Mouse (Mus musculus) telencephalon, adult 2 months (tissue): ENCODE data around the gene Chrna9.

Experiments used
- DNase-seq: peaks from one replicate; pipeline ENCODE4 v3.0.0-alpha.2; 2011; ENCODE audit warnings: low read depth, low spot score

Chrna9 gene

DNA sequence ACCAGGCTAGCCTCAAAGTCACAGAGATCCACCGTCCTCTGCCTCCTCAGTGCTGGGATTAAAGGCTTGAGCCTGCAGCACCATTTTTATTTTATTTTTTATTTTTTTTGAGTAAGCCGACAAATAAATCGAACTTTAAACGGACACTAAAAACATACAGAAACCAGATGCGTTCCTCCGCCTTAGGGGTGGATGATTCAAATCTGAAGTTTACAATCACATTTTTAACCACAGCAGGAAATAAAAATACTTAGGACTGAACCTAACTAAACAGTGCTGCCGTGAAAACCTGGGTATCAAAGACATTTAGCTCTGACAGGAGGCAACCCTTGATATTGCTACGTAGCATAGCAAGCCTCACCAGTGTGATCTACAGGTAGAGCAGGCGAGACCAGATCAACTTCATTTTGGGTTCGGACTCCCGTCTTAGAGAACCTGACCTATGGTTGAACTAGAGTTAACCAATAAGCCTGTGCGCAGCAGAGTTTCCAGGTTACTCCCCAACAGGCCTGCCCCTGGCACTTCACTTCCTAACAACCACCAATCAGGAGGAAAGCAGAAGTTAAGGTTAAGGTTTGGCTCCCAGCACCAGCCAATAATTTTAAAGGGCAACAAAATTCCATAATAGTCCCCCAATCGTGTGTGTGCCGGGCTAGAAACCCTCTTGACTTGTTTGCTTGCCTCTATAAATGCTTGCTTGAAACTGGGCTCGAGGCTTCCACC lies 73.7 kb downstream of the Chrna9 start:
- no peak for DNase-seq

GRCm38 (mm10) chr5:66013999-66014398 lies 79.3 kb downstream of the Chrna9 start:
- no peak for DNase-seq

DNA sequence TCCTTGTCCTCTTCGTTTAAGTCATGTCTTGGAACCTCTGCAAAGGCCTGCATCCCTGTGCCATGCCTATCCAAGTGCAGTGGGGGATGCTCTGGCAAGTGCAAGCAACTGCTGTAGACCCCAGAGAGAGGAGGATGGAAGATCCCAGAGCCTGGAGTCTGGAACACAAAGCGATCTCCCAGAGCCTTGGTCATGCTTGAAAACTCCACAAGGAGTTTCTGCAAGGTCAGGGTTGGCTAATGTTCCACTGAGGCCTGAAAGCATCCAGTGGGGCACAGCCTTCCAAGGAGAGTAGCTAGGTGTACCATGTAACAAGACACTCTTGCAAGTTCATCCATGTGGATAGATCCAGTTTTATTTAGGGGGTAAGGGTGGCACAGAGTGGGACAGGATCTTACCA lies 79.7 kb downstream of the Chrna9 start:
- no peak for DNase-seq

- no peak for DNase-seq
Measured at GRCm38 (mm10) chr5:66015449-66015961, 80.8 kb downstream of the Chrna9 start.

DNA sequence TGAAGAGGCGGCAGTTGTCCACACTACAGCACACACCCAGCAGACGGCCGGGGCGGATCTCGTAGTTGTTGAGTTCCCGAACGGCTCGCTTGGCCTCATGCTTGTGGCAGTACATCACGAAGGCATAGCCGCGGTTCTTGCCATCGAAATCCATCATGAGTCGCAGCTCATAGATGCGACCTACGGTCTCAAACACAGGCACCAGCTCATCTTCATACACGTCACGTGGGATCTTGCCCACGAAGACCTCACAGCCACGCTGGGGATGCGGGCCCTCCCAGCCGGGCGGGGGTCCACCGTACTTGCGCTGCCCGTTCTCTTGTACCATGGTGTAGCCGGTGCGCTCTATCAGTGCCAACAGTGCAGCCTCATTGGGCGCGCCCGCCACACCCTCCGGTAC lies 92.1 kb downstream of the Chrna9 start:
- DNase-seq = no peak
